Mouse (Mus musculus): ENCODE results near the gene Hk2.

Gene Hk2

DNA sequence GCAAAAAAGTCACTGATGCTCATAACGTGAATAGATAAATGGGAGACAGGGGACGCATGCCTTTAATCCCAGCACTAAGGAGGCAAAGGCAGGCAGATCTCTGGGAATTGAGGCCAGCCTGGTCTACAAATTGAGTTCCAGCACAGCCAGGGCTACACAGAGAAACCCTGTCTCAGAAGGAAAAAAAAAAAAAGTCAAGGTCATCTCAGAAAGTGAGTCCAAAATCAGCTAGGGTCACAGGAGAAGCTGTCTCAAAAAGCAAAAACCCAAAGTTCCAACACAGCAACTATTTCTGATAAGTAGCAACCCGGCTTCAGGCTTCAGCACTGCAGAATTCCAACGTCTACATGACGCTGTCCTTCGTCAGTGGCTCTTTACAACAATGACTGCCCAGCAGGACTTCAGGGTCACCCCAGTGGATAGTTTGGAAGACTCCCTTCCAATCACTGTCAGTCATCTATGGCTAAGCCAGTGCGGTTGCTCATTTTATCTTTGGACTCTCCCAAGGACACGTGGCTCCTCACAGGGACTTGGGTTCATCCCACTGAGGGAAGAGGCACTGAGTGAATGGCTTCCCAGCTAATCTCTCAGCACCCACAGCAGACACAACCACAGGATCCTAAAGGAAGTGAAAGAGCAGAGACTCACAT is 33.3 kb downstream of the Hk2 start:
- no peak for DNase-seq (ENCODE audit: low spot score)

- peak; percentile 73 for DNase-seq (ENCODE audit: low spot score)
Measured at GRCm38 (mm10) chr6:82740269-82740668, 34.0 kb downstream of the Hk2 start.

DNA sequence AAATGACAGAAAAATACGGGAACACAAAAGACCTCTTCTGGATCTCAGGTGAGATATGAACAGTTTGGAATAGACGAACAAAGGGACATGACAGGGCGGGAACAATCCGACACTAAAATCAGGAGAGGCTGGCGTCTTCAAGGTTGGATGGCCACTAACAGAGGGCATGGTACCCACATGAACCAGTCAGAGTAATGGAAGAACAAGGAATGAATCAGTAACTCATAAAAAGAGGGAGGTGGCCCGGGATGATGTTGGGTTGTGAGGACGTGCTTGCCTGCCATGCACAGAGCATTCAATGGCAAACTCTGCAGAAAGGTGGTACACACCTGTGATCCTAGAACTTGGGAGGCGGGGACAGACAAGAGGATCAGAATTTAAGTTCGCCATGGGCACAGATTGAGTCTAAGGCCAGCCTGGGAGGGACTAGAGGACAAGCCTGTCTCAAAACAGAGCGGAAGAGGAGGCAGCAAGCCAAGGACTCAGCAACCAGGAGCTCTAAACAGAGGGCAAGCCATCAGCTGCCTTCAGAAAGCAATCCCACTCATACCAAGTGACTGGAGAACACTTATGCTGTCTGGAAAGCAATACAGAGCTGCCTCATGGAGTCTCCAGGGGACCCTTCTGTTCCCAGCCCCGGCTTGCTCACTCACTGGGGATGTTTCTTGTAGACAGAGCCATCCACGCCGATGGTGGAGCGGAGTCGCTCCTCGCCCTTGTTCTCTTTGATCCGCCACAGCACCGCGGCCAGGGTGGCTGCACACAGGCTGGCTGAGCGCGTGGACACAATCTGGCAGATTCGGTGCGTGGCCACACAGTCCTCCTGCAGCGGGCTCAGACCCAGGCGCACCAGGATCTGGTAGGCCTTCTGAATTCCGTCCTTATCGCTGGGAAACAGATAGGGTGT is 36.4 kb downstream of the Hk2 start:
- DNase-seq (ENCODE audit: low spot score) = no peak

DNA sequence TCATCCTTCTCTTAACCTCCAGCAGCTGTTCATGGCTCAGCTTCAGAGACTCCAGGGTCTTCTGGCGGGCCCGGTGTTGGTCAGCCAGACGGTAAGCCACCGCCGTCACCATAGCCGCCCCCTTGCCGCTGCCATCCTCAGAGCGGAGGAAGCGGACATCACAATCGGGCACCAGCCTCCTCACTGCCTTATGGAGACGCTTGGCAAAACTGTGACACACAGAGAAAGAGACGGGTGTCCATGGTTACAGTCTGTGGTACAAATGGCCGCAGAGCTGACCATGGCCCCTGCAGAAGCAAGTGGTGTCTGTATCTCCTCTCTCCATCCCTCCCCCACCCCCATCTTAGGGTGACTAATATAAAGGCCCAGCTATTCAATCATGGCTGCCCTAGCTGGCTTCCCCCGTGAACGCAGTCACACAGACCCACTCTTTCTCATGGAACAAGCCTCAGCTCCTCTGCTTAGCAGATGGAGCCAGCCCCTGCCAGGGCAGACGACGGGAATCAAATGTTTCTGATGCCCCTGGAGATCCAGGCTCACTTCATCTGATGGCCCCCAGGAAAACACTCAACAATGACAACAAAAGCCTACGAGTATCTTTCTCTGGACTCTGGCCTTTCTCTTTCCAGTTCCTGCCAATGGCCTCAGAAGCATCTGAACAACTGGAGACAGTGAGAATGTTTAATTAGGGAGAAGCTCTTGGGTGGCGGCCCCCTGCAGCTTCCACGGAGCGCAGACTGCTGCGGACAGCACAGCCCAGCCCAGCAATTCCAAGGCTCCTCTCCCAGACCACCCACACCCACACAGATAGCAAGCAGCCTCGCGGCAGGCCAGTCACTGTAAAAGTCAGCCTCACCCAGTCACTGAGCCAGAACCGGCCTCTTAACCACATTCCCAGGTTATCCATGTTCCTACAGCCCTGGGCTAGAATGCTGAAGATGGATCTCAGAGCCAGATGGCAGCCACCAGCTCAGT is 37.3 kb downstream of the Hk2 start:
- no peak for DNase-seq (ENCODE audit: low spot score)

DNA sequence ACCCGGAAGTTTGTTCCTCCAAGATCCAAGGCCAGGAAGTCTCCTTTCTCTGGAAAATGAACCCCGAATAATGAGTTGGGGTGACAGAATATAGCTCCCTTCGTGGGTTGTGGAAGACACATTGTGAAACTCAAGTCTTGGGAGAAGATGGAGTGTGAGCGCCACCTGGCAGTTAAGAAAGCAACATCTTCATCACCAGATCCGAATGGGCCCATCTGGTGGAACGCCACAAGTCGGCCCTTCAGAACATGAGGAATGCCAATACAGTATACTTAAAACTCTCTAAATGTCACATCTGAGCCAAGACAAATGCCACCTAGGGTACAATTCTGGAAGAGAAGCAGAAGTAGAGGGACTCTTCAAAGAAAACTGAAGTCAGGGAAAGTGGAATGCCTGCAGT is 38.9 kb downstream of the Hk2 start:
- no peak for DNase-seq (ENCODE audit: low spot score)

DNA sequence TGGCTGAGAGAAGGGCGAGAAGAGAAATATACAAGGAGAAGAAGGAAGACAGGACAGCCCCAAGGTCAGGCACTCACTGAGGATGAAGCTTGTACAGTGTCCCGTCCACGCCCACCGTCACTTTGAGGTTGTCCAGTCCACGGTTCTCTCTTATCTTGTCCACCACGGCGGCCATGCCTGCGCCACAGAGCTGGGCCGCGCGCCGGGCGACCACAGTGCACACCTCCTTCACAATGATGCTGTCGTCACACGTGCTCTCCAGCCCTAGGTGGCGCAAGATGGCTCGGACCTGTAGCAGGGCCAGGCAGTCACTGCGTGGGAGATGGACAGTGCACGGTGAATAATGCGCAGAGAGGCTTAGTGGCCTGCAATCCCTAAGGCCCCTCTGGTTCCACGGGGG is 45.6 kb downstream of the Hk2 start:
- DNase-seq (ENCODE audit: low spot score) = no peak

- no peak for DNase-seq (ENCODE audit: low spot score)
Measured at GRCm38 (mm10) chr6:82727206-82727605, 47.0 kb downstream of the Hk2 start.

GRCm38 (mm10) chr6:82723321-82723720 is 50.9 kb downstream of the Hk2 start:
- no peak for DNase-seq (ENCODE audit: low spot score)

GRCm38 (mm10) chr6:82716126-82716525 is 58.1 kb downstream of the Hk2 start:
- no peak for DNase-seq (ENCODE audit: low spot score)

DNA sequence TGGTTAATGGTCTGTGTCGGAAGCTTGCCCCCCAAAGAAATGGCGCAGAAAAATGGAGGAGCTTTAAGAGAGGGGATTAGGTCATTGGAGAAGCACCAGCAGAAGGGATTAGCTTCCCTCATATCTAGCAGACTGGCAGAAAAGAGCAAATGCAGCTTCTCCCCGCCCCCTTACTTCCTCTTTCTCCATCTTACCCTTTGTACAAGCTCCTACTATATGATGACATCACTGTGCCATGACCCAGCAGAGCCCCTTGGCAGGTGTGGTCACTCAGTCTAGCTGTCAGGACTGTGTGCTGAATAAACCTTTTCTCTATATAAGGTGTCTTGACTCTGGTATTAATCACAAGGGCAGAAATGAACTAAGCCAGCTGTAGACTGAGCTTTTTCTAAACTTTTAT is 58.6 kb downstream of the Hk2 start:
- DNase-seq (ENCODE audit: low spot score) = no peak

DNA sequence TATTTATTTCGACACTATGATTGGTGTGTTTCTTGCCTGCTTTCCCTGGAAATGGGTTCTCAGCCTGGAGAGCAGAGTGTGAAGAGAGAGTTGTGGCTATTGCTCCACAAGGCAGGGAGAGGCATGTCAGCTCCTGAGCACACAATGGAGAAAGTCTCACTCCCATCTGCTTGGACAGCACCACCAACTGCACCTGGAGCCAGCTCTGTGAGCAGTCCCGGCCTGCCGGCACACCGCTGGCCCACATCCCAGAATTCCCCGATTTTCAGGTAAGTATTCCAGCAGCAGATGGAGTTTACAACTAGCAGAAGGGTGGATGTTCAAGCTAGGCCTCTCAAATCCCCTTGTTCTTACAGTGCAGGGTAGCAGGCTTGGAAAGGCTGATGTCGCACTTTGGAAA is 59.0 kb downstream of the Hk2 start:
- no peak for DNase-seq (ENCODE audit: low spot score)

DNA sequence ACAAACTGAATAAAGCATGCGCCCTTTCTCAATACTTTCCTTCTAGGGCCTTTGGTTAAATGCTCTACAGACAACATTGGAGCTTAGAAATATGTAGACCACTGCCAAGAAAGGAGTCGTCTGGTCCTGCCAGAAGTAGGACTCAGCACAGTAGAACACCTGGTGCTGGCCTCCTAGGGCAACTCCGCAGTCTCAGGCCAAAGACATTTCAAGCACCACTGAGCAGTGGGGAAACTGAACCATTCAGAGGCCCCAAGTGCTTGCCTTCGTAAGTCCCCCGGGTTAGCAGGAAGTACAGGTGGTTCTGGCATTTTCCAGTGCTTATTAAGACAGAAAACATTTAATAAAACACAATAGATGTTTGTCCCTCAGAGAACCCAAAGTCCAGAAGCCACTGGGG is 59.4 kb downstream of the Hk2 start:
- DNase-seq (ENCODE audit: low spot score) = no peak

DNA sequence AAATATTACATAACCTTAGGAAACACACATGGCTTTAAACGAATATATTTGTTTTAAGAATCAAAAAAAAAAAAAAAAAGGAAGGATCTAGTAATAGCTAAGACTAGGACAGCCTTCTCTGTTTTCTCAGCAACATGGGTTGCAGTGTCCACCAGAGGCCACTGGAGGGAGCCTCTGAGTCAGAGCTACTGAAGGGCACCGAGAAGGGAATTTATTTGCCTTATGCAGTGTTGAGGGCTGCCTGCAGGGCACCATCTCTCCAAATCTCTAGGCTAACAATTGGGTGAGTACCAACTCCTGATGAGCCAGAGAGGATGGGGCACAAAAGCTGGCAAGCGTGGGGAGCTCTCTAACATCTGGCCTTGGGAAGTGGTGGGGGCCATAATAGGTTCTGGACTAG is 60.0 kb downstream of the Hk2 start:
- DNase-seq (ENCODE audit: low spot score) = peak; percentile 70

- no peak for DNase-seq (ENCODE audit: low spot score)
Measured at GRCm38 (mm10) chr6:82707742-82708141, 66.5 kb downstream of the Hk2 start.

- DNase-seq (ENCODE audit: low spot score) = no peak
Measured at GRCm38 (mm10) chr6:82707241-82707640, 67.0 kb downstream of the Hk2 start.

GRCm38 (mm10) chr6:82705221-82705620 is 69.0 kb downstream of the Hk2 start, which contains the start of gene Pole4:
Gene Pole4, minus strand, starts transcription at chr6:82705365.
- DNase-seq (ENCODE audit: low spot score) = no peak

- DNase-seq (ENCODE audit: low spot score) = no peak
Measured at GRCm38 (mm10) chr6:82703710-82704109, 70.5 kb downstream of the Hk2 start.

- peak; percentile 82 for DNase-seq (ENCODE audit: low spot score)
Measured at GRCm38 (mm10) chr6:82702593-82703017, 71.6 kb downstream of the Hk2 start.

- DNase-seq (ENCODE audit: low spot score) = no peak
Measured at GRCm38 (mm10) chr6:82701296-82701695, 73.0 kb downstream of the Hk2 start.

- no peak for DNase-seq (ENCODE audit: low spot score)
Measured at GRCm38 (mm10) chr6:82699831-82700230, 74.4 kb downstream of the Hk2 start.

- no peak for DNase-seq (ENCODE audit: low spot score)
Measured at GRCm38 (mm10) chr6:82696736-82697135, 77.5 kb downstream of the Hk2 start.

GRCm38 (mm10) chr6:82694668-82695067 is 79.6 kb downstream of the Hk2 start:
- DNase-seq (ENCODE audit: low spot score) = no peak
